Mouse (Mus musculus) left cerebral cortex, postnatal 25 days (tissue): ENCODE results near the gene Cep97. TPM values are rescaled to one million over a fixed set of nuclear protein-coding genes. Genes with fewer than 3 reads are reported as not detected.
"Not testable (repeated sequence)": the region's sequence is repeated elsewhere in the genome, so short reads cannot be mapped to it uniquely, and the experiment has no call there.

ENCODE experiments used
- DNase-seq, 2 experiments: peaks; one replicate each; pipeline ENCODE4 v3.0.0; 2022; ENCODE audit warnings: low spot score in 2 of 2, mixed read lengths in 1 of 2
- intact Hi-C: fragments of 180-260 bp; cut with DNase I; formaldehyde crosslinking; loops from one replicate; pipeline ENCODE4 v1.15.1; 2025
- total RNA-seq, 2 experiments: library from RNA; stranded (reverse); gene quantifications; 2 replicates each; pipeline ENCODE4 v1.2.3; 2021

Gene Cep97
- total RNA-seq, 2 experiments from 2014 or later: 13.7 to 14.2 TPM

GRCm38 (mm10) chr16:55950946-55951678 lies 16.5 kb upstream of the Cep97 start:
- peak; percentile 78 to 81 for DNase-seq
- intact Hi-C loops: loop anchor here (1.0 to 5.0 kb wide), 3 partner anchors 13 to 181 kb away; no protein-coding TSS in a partner anchor

- DNase-seq: no peak
- intact Hi-C loops: loop anchor here (1.0 to 5.0 kb wide), 3 partner anchors 14 to 182 kb away; no protein-coding TSS in a partner anchor
These were observed 15.8 kb upstream of the Cep97 start for GRCm38 (mm10) chr16:55950462-55950861.

GRCm38 (mm10) chr16:55948963-55949362 lies 14.3 kb upstream of the Cep97 start:
- DNase-seq: no peak
- intact Hi-C loops: no loop called here

GRCm38 (mm10) chr16:55947876-55948410 lies 13.3 kb upstream of the Cep97 start:
- intact Hi-C loops, DNase-seq: not testable (repeated sequence)

- no peak for DNase-seq
- intact Hi-C loops: no loop called here
These were observed 12.6 kb upstream of the Cep97 start for GRCm38 (mm10) chr16:55947266-55947665.

- DNase-seq: no peak
- intact Hi-C loops: no loop called here
These were observed 6.1 kb upstream of the Cep97 start for GRCm38 (mm10) chr16:55940781-55941180.

GRCm38 (mm10) chr16:55939703-55940102 lies 5.0 kb upstream of the Cep97 start:
- DNase-seq: no peak
- intact Hi-C loops: no loop called here

- intact Hi-C loops: no loop called here
- no peak for DNase-seq
These were observed 4.1 kb upstream of the Cep97 start for GRCm38 (mm10) chr16:55938761-55939160.

GRCm38 (mm10) chr16:55933681-55934343 lies 843 bp downstream of the Cep97 start:
- peak; percentile 30 to 34 for DNase-seq
- intact Hi-C loops: loop anchor here (1.0 to 5.0 kb wide), 2 partner anchors 33 to 39 kb away; partner anchors contain the start of genes Nxpe3 and Rpl24

GRCm38 (mm10) chr16:55924010-55924409 lies 10.6 kb downstream of the Cep97 start:
- intact Hi-C loops: no loop called here
- no peak for DNase-seq

- intact Hi-C loops: no loop called here
- no peak for DNase-seq
These were observed 12.6 kb downstream of the Cep97 start for GRCm38 (mm10) chr16:55922079-55922478.

- no peak for DNase-seq
- intact Hi-C loops: no loop called here
These were observed 19.9 kb downstream of the Cep97 start for GRCm38 (mm10) chr16:55914716-55915115.

GRCm38 (mm10) chr16:55910208-55910793 lies 24.4 kb downstream of the Cep97 start:
- no peak for DNase-seq
- intact Hi-C loops: no loop called here

- no peak for DNase-seq
- intact Hi-C loops: no loop called here
These were observed 27.6 kb downstream of the Cep97 start for GRCm38 (mm10) chr16:55906928-55907679.

- DNase-seq: no peak
- intact Hi-C loops: no loop called here
These were observed 29.3 kb downstream of the Cep97 start for GRCm38 (mm10) chr16:55905370-55905769.

- no peak for DNase-seq
- intact Hi-C loops: no loop called here
These were observed 32.6 kb downstream of the Cep97 start for GRCm38 (mm10) chr16:55901839-55902756.

GRCm38 (mm10) chr16:55898385-55899002 lies 36.2 kb downstream of the Cep97 start:
- DNase-seq: no peak
- intact Hi-C loops: no loop called here

GRCm38 (mm10) chr16:55895651-55896095 lies 39.0 kb downstream of the Cep97 start:
- no peak for DNase-seq
- intact Hi-C loops: loop anchor here (1.0 kb wide), 1 partner anchor 39 kb away; the partner anchor contains the start of gene Cep97
